Mouse (Mus musculus) mesoderm, embryonic 11.5 days (tissue): ENCODE data around the gene Gm3752.
"Not testable (repeated sequence)": the region's sequence is repeated elsewhere in the genome, so short reads cannot be mapped to it uniquely, and the experiment has no call there.

ENCODE experiments used
- DNase-seq: peaks from one replicate; pipeline ENCODE4 v3.0.0-alpha.2; 2012; ENCODE audit warnings: low read depth, low spot score

Gene Gm3752

GRCm38 (mm10) chr14:7483662-7484061 lies at the start of gene Gm3752:
TSS of gene Gm3752 (minus strand) at chr14:7483762.
- DNase-seq: not testable (repeated sequence)

DNA sequence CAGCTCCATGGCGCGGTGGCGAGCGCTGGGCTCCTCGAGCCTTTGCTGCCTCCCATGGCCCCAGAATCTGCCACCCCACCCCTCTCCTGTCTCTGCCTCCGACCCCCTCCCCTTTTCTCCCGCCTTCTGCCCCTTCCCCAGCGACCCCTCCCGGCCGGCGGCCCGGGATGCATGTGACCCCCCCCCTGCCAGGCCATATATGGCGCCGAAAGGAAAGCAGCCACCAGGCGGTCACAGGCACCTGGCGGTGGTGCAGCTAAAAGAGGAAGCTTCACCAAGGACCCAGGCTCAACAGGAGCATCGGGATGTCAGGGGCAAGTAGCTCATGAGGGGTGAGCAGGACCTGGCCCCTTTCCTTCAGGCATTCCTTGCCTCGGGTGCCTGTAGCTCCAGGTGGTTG lies 5.2 kb upstream of the Gm3752 start:
- peak; percentile 0 for DNase-seq

DNA sequence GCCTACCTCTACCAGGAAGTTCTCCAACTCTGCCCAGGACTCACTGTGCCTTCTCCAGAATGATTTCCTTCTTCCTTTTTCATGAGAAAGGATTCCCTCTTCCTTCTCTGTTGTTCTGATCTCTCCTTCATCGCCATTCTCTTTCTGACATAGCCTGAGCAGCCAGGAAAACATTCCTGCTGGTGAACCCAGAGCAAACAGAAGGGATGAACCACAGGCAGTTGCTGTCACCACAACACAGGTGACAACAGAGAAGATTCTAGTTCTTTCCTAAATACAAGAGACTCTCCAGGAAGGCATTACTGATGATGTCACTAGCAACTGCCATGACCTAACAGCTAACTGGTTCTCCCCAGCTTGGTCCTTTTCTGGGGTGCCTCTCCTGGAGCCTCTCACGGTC lies 32.7 kb downstream of the Gm3752 start, which contains the start of gene Gm3755:
Gm3755 (minus strand) TSS at position 101 of the 400 bp plus-strand sequence.
- not testable (repeated sequence) for DNase-seq

DNA sequence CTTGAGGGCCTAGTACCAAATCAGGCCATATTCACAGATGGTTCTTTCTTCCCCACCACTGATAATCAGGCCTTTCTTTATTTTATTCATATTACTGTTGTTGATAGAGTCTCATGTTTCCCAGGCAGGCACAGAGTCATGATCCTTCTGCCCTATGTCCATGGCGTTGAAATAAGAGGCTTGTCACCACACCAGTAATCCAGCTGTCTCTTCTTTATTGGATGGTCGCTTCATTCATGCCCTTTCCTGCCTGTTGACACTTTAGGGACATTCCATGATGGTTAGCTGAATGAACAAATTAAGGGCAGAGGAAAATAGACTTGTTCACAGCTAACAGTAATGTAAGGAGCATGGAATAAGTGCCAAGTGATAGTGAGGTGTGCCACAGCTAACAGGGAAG lies 61.1 kb downstream of the Gm3752 start:
- DNase-seq: not testable (repeated sequence)
